Mouse (Mus musculus): Measurements from ENCODE around the gene Spem2.

The Spem2 gene

DNA sequence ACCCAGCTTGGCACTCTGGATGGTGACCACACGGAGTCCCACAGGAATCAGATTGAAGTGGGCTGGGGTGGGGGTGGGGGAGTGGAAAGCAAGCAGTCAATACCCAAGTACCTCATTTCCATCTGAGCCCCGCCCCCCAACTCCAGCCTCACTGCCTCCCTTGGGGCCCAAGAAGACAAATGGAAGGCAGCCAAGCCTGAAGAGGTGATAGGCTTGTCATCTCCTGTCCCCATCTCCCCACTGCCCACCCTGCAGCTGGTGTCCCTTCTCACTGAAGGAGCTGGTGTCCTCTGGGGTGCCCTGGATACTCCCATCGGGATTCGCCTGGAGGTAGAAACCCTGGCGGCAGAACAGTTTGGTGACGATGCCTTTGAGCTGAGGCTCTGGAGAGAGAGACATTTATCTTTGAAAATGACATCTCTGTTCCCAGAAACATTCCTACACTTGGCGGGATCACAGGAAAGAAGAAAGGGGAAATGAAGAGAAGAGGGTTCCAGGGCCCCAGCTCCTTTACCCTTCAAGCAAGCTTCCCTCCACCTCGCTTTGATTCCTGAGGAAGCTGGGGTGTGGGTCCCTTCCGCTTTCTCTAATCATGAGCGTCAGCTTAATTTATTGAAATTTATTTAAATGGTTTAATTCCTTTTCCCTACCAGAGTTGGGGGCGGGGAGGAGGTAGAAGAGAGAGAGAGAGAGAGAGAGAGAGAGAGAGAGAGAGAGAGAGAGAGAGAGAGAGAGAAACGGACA lies 18.7 kb downstream of the Spem2 start:
- DNase-seq (ENCODE audit: low spot score) = no peak

DNA sequence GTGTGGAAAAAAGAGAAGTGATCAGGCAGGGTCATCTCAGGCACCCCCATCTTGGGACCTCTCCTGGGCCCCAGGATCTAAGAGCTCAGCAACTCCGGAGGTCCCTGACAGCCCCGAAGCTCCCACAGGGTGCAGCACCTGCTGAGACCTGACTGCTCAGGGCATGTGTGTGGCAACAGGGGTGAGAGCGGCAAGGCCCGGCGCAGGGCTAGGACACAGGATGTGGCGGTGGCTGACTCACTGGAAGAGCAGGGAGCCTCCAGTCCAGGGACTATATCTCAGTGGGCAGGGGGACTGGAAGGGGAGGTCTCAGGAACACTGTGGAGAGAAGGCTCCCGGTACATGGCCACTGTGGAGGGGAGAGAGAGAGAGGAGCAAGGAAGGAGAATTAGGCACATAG lies 20.3 kb downstream of the Spem2 start:
- no peak for DNase-seq (ENCODE audit: low spot score)

DNA sequence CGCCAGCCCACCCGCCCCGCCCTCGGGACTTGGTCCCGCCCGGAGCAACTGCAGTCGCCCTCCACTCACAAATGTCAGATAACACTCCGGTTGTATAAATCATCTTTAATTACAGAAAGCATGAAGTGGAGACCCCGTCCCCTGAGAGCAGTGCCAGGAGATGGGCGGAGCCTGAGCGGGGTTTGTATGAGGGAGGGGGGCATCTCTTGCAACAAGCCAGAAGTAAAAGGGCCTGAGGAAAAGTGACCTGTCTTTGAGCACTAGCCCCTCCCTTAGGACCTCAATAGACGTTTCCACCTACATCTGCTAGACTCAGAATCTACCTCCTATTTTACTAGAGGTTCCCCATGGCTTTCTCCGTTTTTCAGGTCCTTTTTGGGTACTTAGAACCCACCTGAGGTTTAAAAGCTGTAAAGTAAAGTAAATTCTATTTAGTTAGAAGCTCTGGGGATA lies 22.3 kb downstream of the Spem2 start:
- no peak for DNase-seq (ENCODE audit: low spot score)

DNA sequence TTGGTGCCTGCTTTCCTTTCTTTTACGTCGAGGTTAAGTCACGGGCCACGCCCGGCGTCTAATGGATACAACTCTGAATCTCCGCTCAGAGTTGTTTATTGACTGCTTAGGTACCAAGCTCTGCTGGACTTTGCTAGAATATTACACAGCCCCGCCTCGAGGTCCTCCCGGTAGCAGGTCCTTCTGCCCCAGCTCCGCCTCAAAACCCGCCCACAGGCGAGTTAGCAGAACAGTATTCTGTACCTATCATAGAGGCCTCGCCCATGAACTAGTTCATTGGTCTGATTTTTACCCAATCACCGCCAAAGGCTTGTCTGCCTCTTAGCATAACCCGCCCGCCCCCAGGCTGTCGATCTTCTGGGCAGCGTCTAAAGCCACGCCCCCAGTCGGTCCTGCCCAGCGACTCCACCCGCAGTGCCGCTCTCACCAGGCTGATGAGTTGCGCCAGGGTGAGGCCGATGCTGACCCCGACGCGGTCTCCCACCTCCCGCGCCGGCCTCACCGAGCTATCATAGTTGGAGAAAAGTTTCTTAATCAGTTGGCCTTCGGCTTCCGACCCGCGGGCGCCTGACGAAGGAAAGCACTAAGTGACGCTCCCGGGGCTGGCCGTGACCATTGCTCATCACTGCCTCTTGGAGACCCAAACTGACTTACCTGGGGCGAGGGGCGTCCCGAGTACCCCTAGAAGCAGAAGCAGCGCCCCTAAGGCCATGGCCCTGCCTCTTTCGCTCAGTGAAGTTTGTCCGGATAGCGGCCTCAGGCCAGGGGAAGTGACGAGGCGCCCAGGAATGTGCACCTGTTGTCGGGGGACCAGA lies 22.9 kb downstream of the Spem2 start, which contains the start of gene Chrnb1:
Chrnb1 (minus strand) TSS at position 776 of the 815 bp plus-strand sequence.
- peak; percentile 83 for DNase-seq (ENCODE audit: low spot score)

DNA sequence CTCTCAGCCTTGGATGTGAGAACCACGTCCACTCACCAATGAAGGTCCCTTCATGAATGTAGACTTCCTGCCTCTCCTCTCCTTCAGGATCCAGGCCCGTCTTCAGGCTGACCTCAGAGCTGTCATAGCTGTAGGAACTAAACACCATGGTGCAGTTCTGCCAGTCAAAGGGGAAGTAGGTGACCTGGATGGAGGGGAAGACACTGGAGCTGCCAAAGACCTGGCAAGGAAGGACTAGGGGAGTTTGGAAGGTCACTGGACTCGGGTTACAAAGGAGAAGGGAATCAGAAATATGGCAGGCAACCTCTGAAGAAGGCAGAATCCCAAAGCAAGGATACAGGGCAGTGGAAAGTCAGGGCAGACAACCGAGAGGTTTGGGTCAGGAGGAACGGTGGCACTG lies 24.8 kb downstream of the Spem2 start:
- DNase-seq (ENCODE audit: low spot score) = no peak

DNA sequence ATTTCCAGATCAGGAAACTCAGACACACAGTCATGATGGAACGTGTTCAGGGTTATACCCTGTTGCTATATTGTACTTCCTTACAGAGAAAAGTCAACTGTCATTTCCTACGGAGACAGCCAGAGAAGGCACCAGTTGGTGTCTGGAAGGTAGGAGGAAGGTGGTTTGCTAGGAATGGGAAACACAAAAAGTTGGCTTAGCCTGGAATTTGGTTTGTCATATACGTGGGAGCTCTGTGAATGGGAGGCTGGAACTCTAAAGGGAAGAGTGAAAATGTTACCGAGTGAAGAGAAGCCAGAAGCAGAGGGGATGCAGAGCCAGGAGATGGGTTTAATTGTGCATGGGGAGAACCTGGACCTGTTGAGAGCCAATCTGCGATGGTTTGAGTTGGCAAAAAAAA lies 26.8 kb downstream of the Spem2 start:
- no peak for DNase-seq (ENCODE audit: low spot score)

DNA sequence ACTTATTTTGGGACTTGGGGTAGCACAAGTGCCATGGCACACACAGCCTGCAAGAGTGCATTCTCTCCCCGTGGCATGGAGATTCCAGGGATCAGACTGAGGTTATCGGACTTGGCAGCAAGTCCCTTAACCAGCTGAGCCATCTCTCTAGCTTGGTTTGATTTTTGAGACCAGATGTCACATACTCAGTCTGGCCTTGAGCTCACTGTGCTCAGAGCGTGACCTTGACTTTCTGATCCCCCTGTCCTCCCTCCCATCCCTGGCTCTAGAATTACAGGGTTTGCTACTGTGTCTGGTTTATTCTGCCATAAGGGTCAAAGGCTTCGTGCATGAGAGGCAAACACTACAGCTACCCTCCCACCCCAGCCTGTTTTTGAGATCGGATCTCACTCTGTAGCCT lies 28.8 kb downstream of the Spem2 start:
- DNase-seq (ENCODE audit: low spot score) = no peak

DNA sequence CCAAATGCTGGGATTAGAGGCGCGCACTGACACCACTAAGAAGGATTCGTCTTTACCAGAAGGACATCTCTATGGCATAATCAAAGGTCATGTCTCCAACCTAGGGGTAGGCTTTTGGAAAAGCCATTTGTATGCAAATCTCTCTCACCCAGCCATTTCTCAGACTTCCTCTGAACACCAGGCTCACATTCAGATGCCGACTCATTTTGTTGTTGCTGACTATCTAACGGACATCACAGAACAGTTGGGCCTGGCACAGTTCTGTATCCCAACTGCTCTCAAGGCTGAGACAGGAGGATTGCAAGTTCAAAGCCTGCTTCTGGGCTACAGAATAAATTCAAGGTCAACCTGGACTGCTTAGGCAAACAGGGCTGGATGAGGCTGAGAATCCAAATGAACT lies 31.0 kb downstream of the Spem2 start:
- DNase-seq (ENCODE audit: low spot score) = no peak

DNA sequence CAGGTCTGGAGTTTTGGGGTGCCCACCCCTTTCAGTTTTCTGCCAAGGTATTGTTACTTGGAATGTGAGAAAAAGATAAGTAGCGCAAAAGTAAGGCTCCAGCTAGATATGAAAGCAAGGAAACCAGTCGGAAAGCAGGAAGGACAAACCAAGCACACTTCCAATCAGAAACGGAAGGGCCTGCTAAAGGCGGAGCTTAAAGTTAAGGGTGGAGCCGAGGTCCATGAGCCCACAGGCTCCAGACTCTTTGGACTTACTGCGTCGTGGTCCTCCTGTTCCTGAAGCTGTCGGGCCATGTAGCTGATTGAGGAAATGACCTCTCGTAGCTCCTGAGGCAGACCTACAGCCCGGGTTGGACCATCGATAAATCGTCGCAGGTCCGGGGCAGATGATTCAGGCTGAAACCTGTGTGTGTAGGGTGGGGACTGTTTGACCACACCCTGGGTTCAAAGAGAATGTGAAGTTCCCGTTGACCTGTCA lies 33.4 kb downstream of the Spem2 start:
- DNase-seq (ENCODE audit: low spot score) = no peak

DNA sequence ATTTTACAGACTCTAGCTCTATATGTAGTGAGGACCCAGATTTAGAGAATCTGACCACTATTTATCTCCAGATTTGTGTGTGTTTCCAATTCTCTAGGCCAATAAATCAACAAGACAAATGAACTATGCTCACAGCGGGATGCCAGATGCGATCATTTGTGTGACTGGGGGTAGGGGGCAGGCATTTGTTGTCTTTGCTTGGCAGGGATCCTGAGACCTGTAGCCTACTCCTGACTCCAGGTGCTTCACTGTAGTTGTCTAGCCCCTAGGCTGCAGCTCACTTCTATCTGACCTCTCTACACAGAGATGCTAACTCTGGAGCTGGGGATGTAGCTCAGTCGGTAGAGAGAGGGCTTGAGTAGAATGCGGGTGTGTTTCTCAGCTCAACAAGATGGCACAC lies 36.4 kb downstream of the Spem2 start:
- no peak for DNase-seq (ENCODE audit: low spot score)

DNA sequence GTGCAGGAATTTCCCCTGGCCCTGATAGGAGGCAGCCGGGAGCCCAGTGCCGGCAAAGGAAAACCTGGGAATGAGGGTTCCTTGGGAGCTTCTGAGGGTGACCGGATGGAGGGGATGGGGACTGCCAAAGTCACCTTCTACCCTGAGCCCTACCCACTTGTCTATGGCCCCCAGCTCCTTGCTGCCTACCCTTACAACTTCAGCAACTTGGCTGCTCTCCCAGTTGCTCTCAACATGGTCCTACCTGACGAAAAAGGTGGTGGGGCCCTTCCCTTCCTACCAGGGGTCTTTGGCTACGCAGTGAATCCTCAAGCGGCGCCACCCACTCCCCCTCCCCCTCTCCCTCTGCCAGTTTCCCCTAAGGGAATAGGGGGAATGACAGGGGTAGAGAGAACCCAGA lies 39.3 kb downstream of the Spem2 start:
- no peak for DNase-seq (ENCODE audit: low spot score)

DNA sequence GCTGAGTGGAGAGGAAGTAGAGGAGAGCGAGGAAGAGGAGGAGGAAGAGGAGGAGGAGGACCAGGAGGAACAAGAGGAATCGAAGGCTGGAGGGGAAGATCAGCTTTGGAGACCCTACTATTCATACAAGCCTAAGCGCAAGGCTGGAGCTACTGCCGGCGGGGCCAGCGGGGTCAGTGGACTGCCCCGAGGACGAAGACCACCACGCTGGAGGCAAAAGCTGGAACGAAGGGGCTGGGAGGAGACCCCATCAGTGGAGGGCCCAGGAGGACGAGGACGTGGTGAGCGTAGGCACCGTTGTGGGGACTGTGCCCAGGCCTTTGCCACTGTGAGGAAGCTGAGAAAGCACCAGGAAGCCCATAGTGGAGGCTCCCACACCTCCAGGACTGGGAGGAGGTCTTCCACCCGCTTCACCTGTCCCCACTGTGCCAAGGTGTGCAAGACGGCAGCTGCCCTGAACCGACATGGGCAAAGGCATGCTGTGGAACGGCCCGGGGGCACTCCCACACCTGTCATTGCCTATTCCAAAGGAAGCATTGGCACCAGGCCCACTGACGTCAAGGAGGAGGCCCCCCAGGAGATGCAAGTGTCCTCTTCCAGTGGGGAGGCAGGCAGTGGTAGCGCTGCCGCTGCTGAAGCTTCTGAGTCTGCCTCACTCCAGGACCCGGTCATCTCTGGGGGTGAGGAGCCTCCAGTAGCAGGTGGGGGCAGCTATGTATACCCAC lies 39.8 kb downstream of the Spem2 start:
- DNase-seq (ENCODE audit: low spot score) = no peak

DNA sequence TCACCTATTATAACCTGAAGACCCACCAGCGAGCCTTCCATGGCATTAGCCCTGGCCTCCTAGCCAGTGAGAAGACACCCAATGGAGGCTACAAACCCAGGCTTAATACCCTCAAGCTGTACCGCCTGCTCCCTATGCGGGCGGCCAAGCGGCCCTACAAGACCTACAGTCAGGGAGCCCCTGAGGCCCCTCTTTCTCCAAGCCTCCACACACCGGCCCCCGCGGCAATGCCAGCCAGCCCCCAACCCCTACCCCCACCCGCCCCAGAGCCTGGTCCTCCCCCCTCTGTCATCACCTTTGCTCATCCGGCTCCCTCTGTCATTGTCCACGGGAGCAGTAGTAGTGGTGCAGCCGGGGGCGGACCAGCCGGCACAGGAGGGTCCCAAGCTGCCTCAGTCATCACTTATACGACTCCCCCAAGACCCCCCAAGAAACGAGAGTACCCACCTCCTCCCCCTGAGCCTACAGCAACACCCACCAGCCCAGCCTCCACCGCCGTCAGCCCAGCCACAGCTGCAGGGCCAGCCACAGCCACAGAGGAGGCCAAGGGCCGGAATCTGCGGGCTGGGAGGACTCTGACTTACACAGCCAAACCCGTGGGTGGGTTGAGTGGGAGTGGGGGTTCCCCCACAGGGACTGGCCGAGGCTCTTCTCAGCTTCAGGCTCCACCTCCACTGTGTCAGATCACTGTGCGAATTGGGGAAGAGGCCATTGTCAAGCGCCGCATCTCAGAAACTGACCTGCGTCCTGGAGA lies 40.6 kb downstream of the Spem2 start:
- DNase-seq (ENCODE audit: low spot score) = no peak

DNA sequence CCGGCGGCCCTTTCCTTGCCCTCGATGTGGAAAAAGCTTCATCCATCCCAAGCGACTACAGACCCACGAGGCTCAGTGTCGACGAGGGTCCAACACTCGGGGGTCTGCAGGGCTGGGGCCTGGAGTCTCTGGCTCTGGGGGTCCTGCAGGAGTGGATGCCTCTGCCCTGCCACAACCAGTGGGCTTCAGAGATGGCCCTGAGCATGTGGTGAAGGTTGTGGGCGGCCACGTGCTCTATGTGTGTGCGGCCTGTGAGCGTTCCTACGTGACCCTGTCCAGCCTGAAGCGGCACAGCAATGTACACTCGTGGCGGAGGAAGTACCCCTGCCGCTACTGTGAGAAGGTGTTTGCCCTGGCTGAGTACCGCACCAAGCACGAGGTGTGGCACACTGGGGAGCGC lies 41.8 kb downstream of the Spem2 start:
- no peak for DNase-seq (ENCODE audit: low spot score)

DNA sequence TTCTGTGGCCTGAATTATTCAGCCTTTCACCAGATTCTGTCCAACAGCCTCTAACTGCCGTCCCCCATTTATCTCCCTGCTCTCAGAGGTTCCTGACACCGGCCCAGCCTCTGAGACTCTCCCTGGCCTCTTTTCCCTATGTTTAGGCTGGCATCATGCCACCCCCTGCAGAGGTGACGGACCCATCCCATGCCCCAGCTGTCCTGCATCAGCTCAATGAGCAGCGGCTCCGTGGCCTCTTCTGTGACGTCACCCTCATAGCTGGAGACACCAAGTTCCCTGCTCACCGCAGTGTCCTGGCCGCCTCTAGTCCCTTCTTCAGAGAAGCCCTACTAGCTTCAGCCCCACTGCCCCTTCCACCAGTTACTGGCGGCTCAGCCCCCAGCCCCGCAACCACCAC lies 42.5 kb downstream of the Spem2 start:
- DNase-seq (ENCODE audit: low spot score) = no peak

DNA sequence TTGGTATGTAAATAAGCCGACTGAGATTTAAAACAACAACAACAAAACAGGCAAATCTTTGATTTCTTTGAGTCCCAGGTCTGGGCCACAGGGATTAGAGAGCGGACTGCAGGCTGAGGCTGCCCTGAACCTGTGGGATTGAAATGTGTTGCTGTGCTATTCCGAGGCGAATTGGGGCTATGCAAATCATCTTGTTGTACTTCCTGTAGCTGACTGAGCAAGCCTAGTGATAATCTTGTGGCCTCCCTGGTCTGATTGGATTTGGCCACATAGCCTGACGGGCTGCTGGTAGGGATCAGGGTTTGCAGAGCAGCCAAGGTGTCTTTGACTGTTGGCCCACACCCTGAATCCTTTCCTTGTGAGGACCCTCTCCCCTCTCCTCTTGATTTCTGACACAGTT lies 43.3 kb downstream of the Spem2 start:
- no peak for DNase-seq (ENCODE audit: low spot score)

DNA sequence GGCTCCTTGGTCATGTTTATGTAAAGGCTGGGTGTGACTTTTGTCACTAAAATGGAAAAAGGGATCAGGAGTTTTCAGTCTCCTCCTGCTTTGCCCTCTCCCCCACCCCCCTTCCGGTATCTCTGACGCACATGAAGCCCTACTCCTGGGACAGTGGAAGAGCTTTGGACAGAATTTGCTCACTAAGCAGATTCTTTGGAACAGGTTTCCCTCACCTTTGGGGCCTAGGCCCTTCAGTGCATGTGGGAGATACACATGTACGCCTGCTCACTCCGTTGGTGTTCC lies 50.7 kb downstream of the Spem2 start:
- no peak for DNase-seq (ENCODE audit: low spot score)

DNA sequence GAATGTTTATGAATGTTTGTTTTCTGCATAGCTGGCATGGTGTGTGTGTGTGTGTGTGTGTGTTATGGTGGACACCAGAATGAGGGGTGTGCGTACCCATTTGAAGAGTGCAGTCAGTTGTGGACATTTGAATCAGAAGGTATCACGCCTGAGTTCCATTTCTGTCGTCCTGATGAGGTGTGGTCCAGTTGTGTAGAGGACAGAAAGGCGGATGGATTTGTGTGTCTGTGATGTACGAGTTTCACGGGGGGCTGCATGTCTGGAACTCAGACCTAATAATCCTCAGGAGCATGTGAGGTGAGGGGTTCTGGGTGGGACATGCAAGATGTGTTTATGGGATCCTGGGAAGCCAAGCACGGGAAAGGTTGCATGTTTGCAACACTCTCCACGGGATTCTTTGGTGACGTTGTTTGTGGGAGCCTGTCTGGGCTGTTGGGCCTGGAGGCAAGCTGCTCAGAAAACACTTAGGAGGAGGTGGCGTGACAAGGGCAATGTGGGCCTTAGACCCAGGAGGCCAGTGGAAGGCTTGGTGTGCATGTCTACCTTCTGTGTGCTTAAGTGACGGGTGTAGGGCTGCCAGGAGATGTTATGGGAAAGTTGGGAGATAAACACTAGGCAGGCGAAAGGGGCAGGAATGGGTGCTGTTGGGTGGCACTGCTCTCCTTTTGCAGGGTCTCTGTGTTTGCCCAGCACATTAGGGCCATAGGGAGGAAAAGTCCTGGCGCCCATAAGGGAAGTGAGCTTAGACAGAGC lies 51.2 kb downstream of the Spem2 start:
- no peak for DNase-seq (ENCODE audit: low spot score)
